Mouse (Mus musculus): ENCODE measurements around the gene Slc9a9.

DNA sequence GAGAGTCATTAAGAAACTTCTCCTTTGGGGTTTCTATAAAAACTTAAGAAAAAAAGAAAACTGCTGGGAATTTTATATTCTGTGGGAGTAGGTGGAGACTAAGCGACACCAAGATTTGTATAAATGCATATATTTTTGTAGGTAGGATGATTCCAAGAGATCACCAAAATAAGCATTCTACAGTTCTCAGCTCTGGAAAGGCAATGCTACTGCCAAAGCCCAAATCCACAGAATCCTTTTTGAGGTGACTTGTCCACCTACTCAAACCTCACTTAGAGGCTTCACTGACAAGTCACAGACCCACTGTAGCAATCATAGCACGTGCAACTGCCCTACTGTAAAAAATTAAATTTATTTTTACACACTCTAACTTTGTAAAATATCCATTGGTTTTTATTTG lies 303.0 kb downstream of the Slc9a9 start:
- TF ChIP-seq CTCF (IDR thresholded peaks at IDR 0.05; ENCODE audit: low read depth, low read length) (no peak), POLR2A (IDR thresholded peaks at IDR 0.05; ENCODE audit: borderline replicate concordance, low read depth, low read length) (no peak)
